Mouse (Mus musculus): ENCODE measurements around the gene Lifr. TPM values are rescaled to one million over a fixed set of nuclear protein-coding genes. Genes with fewer than 3 reads are reported as not detected.

Lifr gene
- polyA plus RNA-seq, 1 experiment: 11.8 TPM

GRCm38 (mm10) chr15:7242161-7242850, 151.9 kb downstream of the Lifr start:
- TF ChIP-seq CTCF (IDR thresholded peaks at IDR 0.05; ENCODE audit: borderline replicate concordance, extremely low read depth, insufficient read depth, insufficient read length): no peak
- no peak for TF ChIP-seq POLR2A (IDR thresholded peaks at IDR 0.05; ENCODE audit: borderline replicate concordance, extremely low read depth, insufficient read depth, insufficient read length, poor library complexity, severe bottlenecking)
- no peak for DNase-seq (ENCODE audit: low read depth)

Other genes with a start within 250 kb of the Lifr start
- 1.1 and 2.1 TPM in 2 replicates for gene Osmr, start 215.6 kb upstream of the Lifr start, polyA plus RNA-seq (2012; rRNA removed)

All from brain, embryonic 14.5 days (tissue).